11 mouse cellular contexts compared by ENCODE assay signal in genomic region chr15:79651481-79651880, GRCm38 (mm10). TPM values are rescaled to one million over a fixed set of nuclear protein-coding genes. Genes with fewer than 3 reads are reported as not detected.
DNase-seq lines count a peak whose midpoint lies in the region; ATAC-seq and TF ChIP-seq lines count a peak whose summit lies in the region.
"Had no signal": no experiment of that assay in that cellular context is flagged by ENCODE, and none has a peak within 500 bp of the region (broad histone marks: within the 10 kb centered on the region; RNA-seq: fewer than 3 reads in every experiment).

No protein-coding gene starts in this region.

- peak; percentile 46 for TF ChIP-seq RAD21 in CH12.LX (IDR thresholded peaks at IDR 0.05; ENCODE audit: low read depth, low read length)

- TF ChIP-seq CTCF in CH12.LX (conservative IDR thresholded peaks at IDR 0.05 in 1 of 2, IDR thresholded peaks at IDR 0.05 in 1 of 2; ENCODE audit: low read depth in 2 of 2, low read length in 2 of 2) = peak; percentile 60 to 63

- in situ Hi-C loops in CH12.LX (cut with MboI; ENCODE audit: low pct_ligation_motif_present, low pct_unique_long_range_greater_than_20kb, low sequenced_read_pairs) = no loop called here

- no peaks in the 10 kb centered on the region for H3K27me3 ChIP-seq in kidney, embryonic 16.5 days (ENCODE audit: insufficient read depth, low read length)
- no peaks in the 10 kb centered on the region for H3K27me3 ChIP-seq in CH12.LX (replicated peaks)
- no peaks in the 10 kb centered on the region for H3K27me3 ChIP-seq in heart, embryonic 10.5 days (ENCODE audit: insufficient read depth, poor library complexity, severe bottlenecking)
- H3K27me3 ChIP-seq: hindbrain, embryonic 15.5 days; midbrain, embryonic 12.5 days had no signal

- no peaks in the 10 kb centered on the region for H3K36me3 ChIP-seq in kidney, embryonic 16.5 days (ENCODE audit: insufficient read depth, low read length)
- H3K36me3 ChIP-seq in CH12.LX (replicated peaks in 1 of 2; ENCODE audit: control insufficient read depth in 1 of 2, insufficient read depth in 1 of 2, low read length in 1 of 2) = no peaks in the 10 kb centered on the region
- no peaks in the 10 kb centered on the region for H3K36me3 ChIP-seq in heart, embryonic 10.5 days

- H3K79me2 ChIP-seq in CH12.LX (replicated peaks; ENCODE audit: control insufficient read depth, extremely low read depth, insufficient read depth, poor library complexity, severe bottlenecking) = no peaks in the 10 kb centered on the region

- no peak for TF ChIP-seq POLR2A in CH12.LX (IDR thresholded peaks at IDR 0.05; ENCODE audit: low read depth, low read length)

- 75% methylated on average over 4 of the region's 4 CpGs for WGBS in kidney, embryonic 16.5 days
- 68% methylated on average over 4 of the region's 4 CpGs for WGBS in heart, embryonic 10.5 days

- H3K4me3 ChIP-seq in kidney, embryonic 16.5 days (ENCODE audit: low read length) = no peak overlapping the region
- H3K4me3 ChIP-seq in CH12.LX (replicated peaks in 1 of 3; ENCODE audit: low read depth in 2 of 3, low read length in 2 of 3, poor library complexity in 1 of 3) = no peak overlapping the region
- H3K4me3 ChIP-seq in heart, embryonic 10.5 days = no peak overlapping the region
- H3K4me3 ChIP-seq: hindbrain, embryonic 15.5 days; midbrain, embryonic 12.5 days had no signal

- H3K4me2 ChIP-seq in kidney, embryonic 16.5 days (replicated peaks; ENCODE audit: low read depth, low read length) = no peak overlapping the region
- H3K4me2 ChIP-seq in CH12.LX (ENCODE audit: insufficient read depth, low read depth, poor library complexity, severe bottlenecking) = no peak overlapping the region
- H3K4me2 ChIP-seq: hindbrain, embryonic 15.5 days; midbrain, embryonic 12.5 days had no signal

- TF ChIP-seq EP300 in CH12.LX (IDR thresholded peaks at IDR 0.05; ENCODE audit: low read length) = no peak

- H3K9me3 ChIP-seq in kidney, embryonic 16.5 days (ENCODE audit: low read length) = no peaks in the 10 kb centered on the region; the same call in 1 of the 2 replicates
- H3K9me3 ChIP-seq in CH12.LX (replicated peaks; ENCODE audit: low read length) = no peaks in the 10 kb centered on the region
- no peaks in the 10 kb centered on the region for H3K9me3 ChIP-seq in heart, embryonic 10.5 days
- H3K9me3 ChIP-seq: hindbrain, embryonic 15.5 days; midbrain, embryonic 12.5 days had no signal

- no peak overlapping the region for H3K27ac ChIP-seq in kidney, embryonic 16.5 days (ENCODE audit: low read length)
- no peak overlapping the region for H3K27ac ChIP-seq in CH12.LX (ENCODE audit: insufficient read depth, low read depth)
- no peak overlapping the region for H3K27ac ChIP-seq in heart, embryonic 10.5 days
- H3K27ac ChIP-seq: hindbrain, embryonic 15.5 days; midbrain, embryonic 12.5 days had no signal

- dilution Hi-C loops in CH12.LX (cut with MboI; ENCODE audit: extremely low pct_ligation_motif_present, extremely low pct_unique_long_range_greater_than_20kb, low sequenced_read_pairs) = no loop called here

- ATAC-seq in kidney, embryonic 16.5 days (ENCODE audit: low FRiP score, low TSS enrichment) = no peak
- no peak for ATAC-seq in activated CD4-positive, CD25-positive, alpha-beta regulatory T cell, adult 4 months

- H3K9ac ChIP-seq in kidney, embryonic 16.5 days (replicated peaks; ENCODE audit: low read length) = no peak overlapping the region
- H3K9ac ChIP-seq in CH12.LX (ENCODE audit: insufficient read depth, low read depth) = no peak overlapping the region
- H3K9ac ChIP-seq: hindbrain, embryonic 15.5 days; midbrain, embryonic 12.5 days had no signal

- DNase-seq in kidney, postnatal 4 days = peak; percentile 22 to 38
- no peak for DNase-seq in CH12.LX (ENCODE audit: extremely low read depth)
- DNase-seq in NIH3T3 (ENCODE audit: low read depth) = peak; percentile 57
- DNase-seq in mesoderm, embryonic 11.5 days (ENCODE audit: low read depth, low spot score) = peak; percentile 11
- no peak for DNase-seq in heart, embryonic 10.5 days (ENCODE audit: low spot score)
- DNase-seq in cerebellum, adult 9-10 months = no peak
- DNase-seq: right cerebral cortex, adult 18-20 months had no signal

- no peaks in the 10 kb centered on the region for H3K4me1 ChIP-seq in kidney, embryonic 16.5 days (ENCODE audit: insufficient read depth, low read length)
- H3K4me1 ChIP-seq in CH12.LX (ENCODE audit: control insufficient read depth in 1 of 2, insufficient read depth in 2 of 2) = peaks cover 0 to 3% of the 10 kb centered on the region in 2 experiments; a peak in 1 of 4 replicates
- no peaks in the 10 kb centered on the region for H3K4me1 ChIP-seq in heart, embryonic 10.5 days
- H3K4me1 ChIP-seq: midbrain, embryonic 12.5 days had no signal

TF ChIP-seq in CH12.LX, 34 proteins besides CTCF, POLR2A, EP300 and RAD21:
- TF ChIP-seq SMC3 (IDR thresholded peaks at IDR 0.05; ENCODE audit: low read depth, low read length) (peak; percentile 39; the same call in 1 of the 2 replicates), USF1 (IDR thresholded peaks at IDR 0.05; ENCODE audit: low read depth, low read length) (no peak)

RNA-seq across cellular contexts. Expression of gene Fam227a, which starts 7.3 kb away (rescaled TPM):
- 1.1 and 1.4 TPM in 2 replicates for polyA plus RNA-seq in kidney, embryonic 16.5 days (2015; fragmentation: Nextera tagmentation; extraction: Ambion mirVana)
- 0.34 and 0.42 TPM in 2 replicates for total RNA-seq in CH12.LX (2012; rRNA removed)
- 0.12 and 0.48 TPM in 2 replicates for total RNA-seq in CH12.LX (2014; rRNA removed)
- 0.20 and 0.31 TPM in 2 replicates for polyA plus RNA-seq in CH12.LX (2012; ENCODE audit: insufficient read length, low read depth)
- under 1 TPM in 1 of 2 experiments, not detected in 1; 0.26 TPM for polyA plus RNA-seq in activated CD4-positive, CD25-positive, alpha-beta regulatory T cell, adult 4 months (2017; shearing (Covaris generic))
- 0.55 and 1.1 TPM in 2 replicates for polyA plus RNA-seq in heart, embryonic 10.5 days (2016; fragmentation: Nextera tagmentation; extraction: Ambion mirVana)

RNA-seq across cellular contexts. Expression of gene Cby1, which starts 7.5 kb away (rescaled TPM):
- 59.5 and 59.8 TPM in 2 replicates for polyA plus RNA-seq in kidney, embryonic 16.5 days (2015; fragmentation: Nextera tagmentation; extraction: Ambion mirVana)
- total RNA-seq in CH12.LX (2012; rRNA removed) (17.6 and 20.2 TPM in 2 replicates), CH12.LX (2014; rRNA removed) (19.3 and 19.5 TPM in 2 replicates)
- polyA plus RNA-seq in CH12.LX (2012; ENCODE audit: insufficient read length, low read depth) = 16.9 and 20.7 TPM in 2 replicates
- polyA plus RNA-seq in activated CD4-positive, CD25-positive, alpha-beta regulatory T cell, adult 4 months (2017; shearing (Covaris generic)) = 10 to 100 TPM; 16.2 to 17.6 TPM
- 42.9 and 48.9 TPM in 2 replicates for polyA plus RNA-seq in heart, embryonic 10.5 days (2016; fragmentation: Nextera tagmentation; extraction: Ambion mirVana)

RNA-seq across cellular contexts. Expression of gene Tomm22, which starts 19.2 kb away (rescaled TPM):
- 262 and 263 TPM in 2 replicates for polyA plus RNA-seq in kidney, embryonic 16.5 days (2015; fragmentation: Nextera tagmentation; extraction: Ambion mirVana)
- total RNA-seq in CH12.LX (2012; rRNA removed) (109 and 142 TPM in 2 replicates), CH12.LX (2014; rRNA removed) (495 and 496 TPM in 2 replicates)
- polyA plus RNA-seq in CH12.LX (2012; ENCODE audit: insufficient read length, low read depth) = 212 and 234 TPM in 2 replicates
- polyA plus RNA-seq in activated CD4-positive, CD25-positive, alpha-beta regulatory T cell, adult 4 months (2017; shearing (Covaris generic)) = 100 to 1,000 TPM; 217 to 224 TPM
- polyA plus RNA-seq in heart, embryonic 10.5 days (2016; fragmentation: Nextera tagmentation; extraction: Ambion mirVana) = 258 and 286 TPM in 2 replicates

RNA-seq across cellular contexts. Expression of gene Josd1, which starts 36.2 kb away (rescaled TPM):
- 18.2 and 19.6 TPM in 2 replicates for polyA plus RNA-seq in kidney, embryonic 16.5 days (2015; fragmentation: Nextera tagmentation; extraction: Ambion mirVana)
- total RNA-seq in CH12.LX (2012; rRNA removed) = 34.9 and 41.0 TPM in 2 replicates
- 48.3 and 50.6 TPM in 2 replicates for total RNA-seq in CH12.LX (2014; rRNA removed)
- 28.2 and 30.1 TPM in 2 replicates for polyA plus RNA-seq in CH12.LX (2012; ENCODE audit: insufficient read length, low read depth)
- 1 to 10 TPM; 2.9 to 3.6 TPM for polyA plus RNA-seq in activated CD4-positive, CD25-positive, alpha-beta regulatory T cell, adult 4 months (2017; shearing (Covaris generic))
- polyA plus RNA-seq in heart, embryonic 10.5 days (2016; fragmentation: Nextera tagmentation; extraction: Ambion mirVana) = 18.4 and 21.0 TPM in 2 replicates

RNA-seq across cellular contexts. Expression of gene Gtpbp1, which starts 39.2 kb away (rescaled TPM):
- 32.7 and 36.6 TPM in 2 replicates for polyA plus RNA-seq in kidney, embryonic 16.5 days (2015; fragmentation: Nextera tagmentation; extraction: Ambion mirVana)
- total RNA-seq in CH12.LX (2012; rRNA removed) (32.9 and 34.2 TPM in 2 replicates), CH12.LX (2014; rRNA removed) (25.3 and 25.5 TPM in 2 replicates)
- polyA plus RNA-seq in CH12.LX (2012; ENCODE audit: insufficient read length, low read depth) = 45.2 and 45.3 TPM in 2 replicates
- polyA plus RNA-seq in activated CD4-positive, CD25-positive, alpha-beta regulatory T cell, adult 4 months (2017; shearing (Covaris generic)) = 10 to 100 TPM; 21.2 to 24.9 TPM
- 38.1 and 38.3 TPM in 2 replicates for polyA plus RNA-seq in heart, embryonic 10.5 days (2016; fragmentation: Nextera tagmentation; extraction: Ambion mirVana)

Comparison
In these comparisons a context has a peak if more than half of its experiments do, and no peak if none do; other contexts are left out.
1. DNase-seq: peak in kidney, postnatal 4 days (2 of 2), NIH3T3 (single experiment) and mesoderm, embryonic 11.5 days (single experiment); none in CH12.LX (single experiment), heart, embryonic 10.5 days (single experiment) and cerebellum, adult 9-10 months (single experiment).